Mouse (Mus musculus): ENCODE data around the gene Myo1e.

DNA sequence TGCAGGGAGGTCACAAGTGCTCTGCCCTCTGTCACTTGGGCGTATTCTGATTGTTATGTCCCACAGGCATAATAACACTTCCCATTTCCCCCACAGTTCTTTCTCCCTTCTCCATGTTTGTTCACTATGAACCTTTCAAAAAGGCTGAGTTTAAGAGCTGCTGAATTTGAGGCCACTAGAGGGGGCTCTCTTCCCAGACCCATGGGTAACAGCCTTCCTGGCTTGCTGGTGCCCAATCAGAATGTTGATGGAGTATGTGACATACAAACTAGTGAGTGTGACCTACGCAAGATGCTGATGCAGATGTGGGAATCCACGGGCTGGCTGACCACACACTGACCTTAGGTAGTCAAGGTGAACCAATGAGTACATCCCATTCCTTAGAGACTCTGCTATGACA, 201.6 kb downstream of the Myo1e start:
- TF ChIP-seq POLR2A (IDR thresholded peaks at IDR 0.05; ENCODE audit: borderline replicate concordance, low read depth, low read length) = no peak
- TF ChIP-seq CTCF (IDR thresholded peaks at IDR 0.05; ENCODE audit: low read depth, low read length) = peak; percentile 29; the same call in 1 of the 2 replicates

Data from bone marrow macrophage, adult 2 months (primary cell).